Mouse (Mus musculus): ENCODE results near the gene Cd48.
"Not testable (repeated sequence)": the region's sequence is repeated elsewhere in the genome, so short reads cannot be mapped to it uniquely, and the experiment has no call there.

Gene Cd48

GRCm38 (mm10) chr1:171681531-171682299 is at the start of gene Cd48:
Gene Cd48 (plus strand): TSS chr1:171682009.
- no peak for DNase-seq (ENCODE audit: low read depth in 2 of 2, low spot score in 2 of 2)

- DNase-seq (ENCODE audit: low read depth in 2 of 2, low spot score in 2 of 2), result no peak
These were observed 46.1 kb upstream of the Cd48 start for GRCm38 (mm10) chr1:171635696-171636095.

DNA sequence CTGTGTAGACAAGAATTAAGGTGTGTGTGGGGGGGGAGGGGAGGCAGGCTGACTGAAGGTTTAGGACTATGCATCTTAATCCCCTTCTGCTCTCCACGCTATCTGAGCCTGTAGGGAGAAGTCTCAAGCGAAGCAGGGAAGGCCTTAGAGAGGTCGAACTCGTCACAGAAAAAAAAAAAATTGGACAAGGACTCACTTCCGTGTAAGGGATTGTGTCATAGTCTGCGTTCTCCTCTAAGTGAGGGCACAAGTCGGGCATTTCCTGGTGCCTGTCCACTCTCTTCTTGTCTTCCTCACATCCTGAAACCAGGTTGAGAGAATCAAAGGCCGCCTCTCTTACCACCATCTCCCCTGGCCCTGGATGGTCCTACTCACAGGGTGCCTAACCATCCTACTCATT is 44.7 kb upstream of the Cd48 start:
- DNase-seq (ENCODE audit: low read depth in 2 of 2, low spot score in 2 of 2), result no peak

- no peak for DNase-seq (ENCODE audit: low read depth in 2 of 2, low spot score in 2 of 2)
These were observed 43.1 kb upstream of the Cd48 start for GRCm38 (mm10) chr1:171638686-171639085.

GRCm38 (mm10) chr1:171640796-171641195 is 41.0 kb upstream of the Cd48 start:
- no peak for DNase-seq (ENCODE audit: low read depth in 2 of 2, low spot score in 2 of 2)

DNA sequence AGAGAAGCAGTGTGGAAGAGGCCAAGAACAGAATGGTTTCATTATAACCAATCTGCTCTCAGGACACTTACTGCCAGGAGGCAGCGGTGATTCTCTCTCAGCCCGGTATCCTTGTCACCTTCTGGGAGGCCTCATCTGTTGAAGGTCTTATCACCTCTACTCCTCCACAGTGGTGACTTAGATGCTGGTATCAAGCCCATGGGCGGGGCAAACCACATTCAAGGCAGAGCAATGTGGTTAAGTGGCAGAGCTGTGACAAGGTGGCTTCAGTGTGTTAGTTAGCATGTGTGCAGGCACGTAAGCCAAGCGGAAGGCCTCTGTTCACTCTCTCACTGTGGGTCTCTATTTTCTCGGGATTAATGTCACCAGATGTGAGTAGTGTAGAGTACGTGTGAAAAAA is 38.2 kb upstream of the Cd48 start:
- DNase-seq (ENCODE audit: low read depth in 2 of 2, low spot score in 2 of 2), result peak; percentile 64 to 68

GRCm38 (mm10) chr1:171646429-171646940 is 35.3 kb upstream of the Cd48 start:
- no peak for DNase-seq (ENCODE audit: low read depth in 2 of 2, low spot score in 2 of 2)

GRCm38 (mm10) chr1:171647716-171648115 is 34.1 kb upstream of the Cd48 start:
- no peak for DNase-seq (ENCODE audit: low read depth in 2 of 2, low spot score in 2 of 2)

DNA sequence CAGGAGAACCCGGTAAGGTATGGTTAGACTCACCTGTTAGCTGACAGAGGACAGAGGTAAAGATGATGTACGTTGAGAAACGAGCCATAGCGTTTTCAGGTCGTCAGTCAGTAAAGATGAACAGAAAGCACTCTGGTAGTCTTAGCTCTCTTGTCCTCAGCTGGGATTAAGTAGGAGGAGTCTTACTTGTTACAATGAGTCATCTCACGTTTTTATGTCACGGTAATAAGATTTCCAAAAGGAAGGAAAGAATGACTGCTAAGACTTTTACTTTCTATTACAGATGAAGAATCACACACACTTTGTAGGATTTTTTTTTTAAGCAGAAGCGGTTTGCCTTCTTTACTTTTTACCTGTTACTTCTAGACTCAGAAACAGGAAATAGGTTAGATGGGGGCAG is 33.0 kb upstream of the Cd48 start:
- DNase-seq (ENCODE audit: low read depth in 2 of 2, low spot score in 2 of 2), result no peak

- no peak for DNase-seq (ENCODE audit: low read depth in 2 of 2, low spot score in 2 of 2)
These were observed 29.1 kb upstream of the Cd48 start, which contains the start of gene Slamf7 for GRCm38 (mm10) chr1:171652734-171653133. Gene Slamf7 (minus strand): TSS chr1:171653035.

DNA sequence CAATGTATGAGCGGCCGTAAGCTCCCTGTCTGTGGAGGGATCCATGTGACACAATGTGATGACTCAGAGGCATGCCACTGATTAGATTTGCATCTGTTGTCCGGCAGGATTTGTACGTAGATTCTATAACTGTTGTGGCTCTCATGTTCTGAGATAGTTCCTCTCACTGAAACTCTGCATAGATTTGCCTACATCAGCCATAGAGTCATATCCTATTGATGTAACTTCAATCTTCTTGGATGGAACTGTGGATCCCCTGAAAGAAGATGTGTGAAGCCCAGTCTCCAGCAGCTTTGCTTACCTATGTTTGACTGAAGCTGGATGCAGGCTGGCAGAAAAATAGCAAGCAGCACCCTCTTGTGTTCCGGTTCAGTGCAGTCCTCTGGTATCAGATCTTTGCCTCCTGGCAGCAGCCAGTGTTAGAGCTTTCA is 23.2 kb upstream of the Cd48 start:
- no peak for DNase-seq (ENCODE audit: low read depth in 2 of 2, low spot score in 2 of 2)

GRCm38 (mm10) chr1:171660423-171660822 is 21.4 kb upstream of the Cd48 start:
- no peak for DNase-seq (ENCODE audit: low read depth in 2 of 2, low spot score in 2 of 2)

GRCm38 (mm10) chr1:171661482-171661881 is 20.3 kb upstream of the Cd48 start:
- DNase-seq (ENCODE audit: low read depth in 2 of 2, low spot score in 2 of 2), result no peak

- DNase-seq (ENCODE audit: low read depth in 2 of 2, low spot score in 2 of 2), result no peak
These were observed 18.1 kb upstream of the Cd48 start for GRCm38 (mm10) chr1:171663757-171664156.

GRCm38 (mm10) chr1:171666350-171666749 is 15.5 kb upstream of the Cd48 start:
- no peak for DNase-seq (ENCODE audit: low read depth in 2 of 2, low spot score in 2 of 2)

- DNase-seq (ENCODE audit: low read depth in 2 of 2, low spot score in 2 of 2), result no peak
These were observed 14.6 kb upstream of the Cd48 start for GRCm38 (mm10) chr1:171667160-171667559.

DNA sequence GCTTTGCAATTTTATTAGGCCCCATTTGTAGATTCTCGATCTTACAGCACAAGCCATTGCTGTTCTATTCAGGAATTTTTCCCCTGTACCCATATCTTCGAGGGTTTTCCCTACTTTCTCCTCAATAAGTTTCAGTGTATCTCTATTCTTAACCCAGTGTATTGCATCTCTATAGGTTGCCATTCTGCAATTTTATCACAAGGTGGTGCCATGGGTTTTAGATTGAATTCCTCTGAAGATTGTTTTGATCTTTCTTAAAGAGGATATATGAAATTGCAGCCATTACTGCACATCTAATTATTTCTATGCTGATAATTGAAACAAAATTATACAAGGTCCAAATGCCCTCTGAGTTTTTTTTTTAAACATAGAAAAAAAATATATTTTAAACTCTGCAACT is 9.4 kb upstream of the Cd48 start:
- DNase-seq (ENCODE audit: low read depth in 2 of 2, low spot score in 2 of 2), result not testable (repeated sequence)

DNA sequence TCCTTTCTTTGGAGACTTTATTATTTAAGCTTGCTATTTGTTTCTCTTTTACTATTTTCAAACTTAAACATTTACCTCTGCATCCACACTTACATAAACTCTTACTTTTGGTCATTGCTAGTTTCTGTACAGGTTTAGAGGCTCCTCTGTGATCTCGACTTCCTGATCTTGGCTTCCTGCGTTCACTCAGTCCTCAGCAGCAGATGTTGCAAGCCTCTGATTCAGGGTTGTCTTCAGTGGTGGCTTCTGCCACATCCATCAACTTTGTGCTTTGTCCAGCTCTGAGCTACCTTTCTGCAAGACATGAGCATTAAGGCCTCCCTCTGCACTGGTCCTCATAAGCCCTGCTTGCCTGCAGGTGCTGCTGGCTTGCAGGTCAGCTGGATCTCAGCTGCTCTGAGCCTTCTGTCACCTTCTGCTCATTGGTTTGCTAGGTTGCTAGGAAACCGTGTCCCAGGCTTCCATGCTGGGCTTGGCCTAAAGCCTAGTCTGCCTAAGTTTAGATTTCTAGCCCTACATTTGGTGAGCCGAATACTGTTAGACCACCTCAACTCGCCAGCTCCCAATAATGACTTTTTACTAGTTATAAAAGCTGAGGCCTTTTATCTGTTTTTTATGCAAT is 8.8 kb upstream of the Cd48 start:
- no peak for DNase-seq (ENCODE audit: low read depth in 2 of 2, low spot score in 2 of 2)

DNA sequence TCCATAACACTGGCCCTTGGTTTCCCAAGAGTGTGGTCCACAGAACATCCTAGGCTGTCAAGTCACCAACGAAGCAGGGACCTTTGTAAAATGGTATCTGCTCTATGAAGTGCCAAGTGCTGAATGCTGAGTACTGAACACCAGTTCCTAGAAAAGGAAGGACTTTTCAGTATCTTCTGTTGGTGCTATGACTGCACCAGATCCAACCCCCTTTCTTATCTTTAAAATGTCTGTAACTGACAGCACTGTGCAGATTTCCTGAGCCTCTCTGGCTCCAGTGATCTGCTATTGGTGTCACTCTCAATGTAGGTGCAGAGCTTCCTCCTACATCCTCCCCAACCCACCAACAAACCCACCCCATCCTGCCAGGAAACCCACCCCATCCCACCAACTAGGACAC is 7.3 kb upstream of the Cd48 start:
- no peak for DNase-seq (ENCODE audit: low read depth in 2 of 2, low spot score in 2 of 2)

GRCm38 (mm10) chr1:171677721-171678120 is 4.1 kb upstream of the Cd48 start:
- no peak for DNase-seq (ENCODE audit: low read depth in 2 of 2, low spot score in 2 of 2)

- no peak for DNase-seq (ENCODE audit: low read depth in 2 of 2, low spot score in 2 of 2)
These were observed 800 bp upstream of the Cd48 start for GRCm38 (mm10) chr1:171681009-171681408.

DNA sequence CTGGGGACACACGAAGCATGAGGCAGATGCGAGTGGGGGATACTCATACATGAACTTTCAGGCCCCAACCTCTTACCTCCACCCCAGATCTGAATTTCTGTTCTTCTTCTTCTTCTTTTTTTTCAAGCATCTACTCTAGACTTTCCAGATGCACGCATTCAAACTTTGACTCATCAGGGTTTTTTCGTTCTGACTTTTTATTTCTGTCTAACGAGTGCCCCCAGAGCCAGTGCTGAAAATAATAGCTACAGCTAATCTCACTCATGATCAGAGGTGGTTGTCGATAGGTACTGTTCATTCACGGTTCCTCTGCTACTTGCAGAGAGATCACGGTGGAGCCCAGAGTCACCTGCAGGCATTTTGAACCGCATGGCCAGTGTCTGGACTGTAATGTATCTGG is 3.1 kb downstream of the Cd48 start:
- DNase-seq (ENCODE audit: low read depth in 2 of 2, low spot score in 2 of 2), result no peak
